Mouse (Mus musculus): Measurements from ENCODE around the gene Irx2. TPM values are rescaled to one million over a fixed set of nuclear protein-coding genes. Genes with fewer than 3 reads are reported as not detected.

Irx2 gene
- polyA plus RNA-seq, 1 experiment from 2014 or later: 13.3 TPM

DNA sequence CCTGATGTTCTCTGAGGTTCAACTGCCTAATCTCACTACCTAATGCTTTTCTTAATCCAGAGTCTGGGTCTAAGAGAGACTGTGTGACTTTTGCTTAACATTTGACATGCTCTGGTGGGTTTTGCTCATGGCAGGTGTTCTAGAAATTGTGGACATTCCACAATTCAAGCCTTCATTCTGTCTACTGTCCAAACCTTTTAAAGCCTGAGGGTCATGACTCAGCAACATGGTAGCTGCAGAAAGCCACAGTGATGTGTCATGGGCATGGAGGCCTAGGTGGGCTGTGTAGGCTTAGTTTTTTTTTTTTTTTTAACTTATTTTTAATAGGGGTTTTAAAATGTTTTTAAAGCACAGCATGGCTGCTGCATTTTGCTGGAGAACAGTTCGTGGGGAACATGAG lies 27.8 kb downstream of the Irx2 start:
- no peaks in the 10 kb centered on the region for H3K9me3 ChIP-seq (replicated peaks; ENCODE audit: control insufficient read depth, low read length)
- 11% methylated on average over 1 of the region's 1 CpGs for WGBS (ENCODE audit: insufficient replicate concordance)
- no peaks in the 10 kb centered on the region for H3K4me1 ChIP-seq (ENCODE audit: control insufficient read depth, insufficient read depth, low read length)
- ATAC-seq (replicated peaks; ENCODE audit: insufficient number of reproducible peaks, low FRiP score, low TSS enrichment): no peak
- no peak overlapping the region for H3K9ac ChIP-seq (ENCODE audit: low read depth, low read length)
- no peaks in the 10 kb centered on the region for H3K27me3 ChIP-seq (ENCODE audit: control insufficient read depth, insufficient read depth, low read length)
- H3K36me3 ChIP-seq (ENCODE audit: control insufficient read depth, insufficient read depth, low read length): no peaks in the 10 kb centered on the region
- H3K27ac ChIP-seq (ENCODE audit: low read depth, low read length): no peak overlapping the region
- no peak overlapping the region for H3K4me3 ChIP-seq (ENCODE audit: low read depth, low read length)
- no peak overlapping the region for H3K4me2 ChIP-seq

DNA sequence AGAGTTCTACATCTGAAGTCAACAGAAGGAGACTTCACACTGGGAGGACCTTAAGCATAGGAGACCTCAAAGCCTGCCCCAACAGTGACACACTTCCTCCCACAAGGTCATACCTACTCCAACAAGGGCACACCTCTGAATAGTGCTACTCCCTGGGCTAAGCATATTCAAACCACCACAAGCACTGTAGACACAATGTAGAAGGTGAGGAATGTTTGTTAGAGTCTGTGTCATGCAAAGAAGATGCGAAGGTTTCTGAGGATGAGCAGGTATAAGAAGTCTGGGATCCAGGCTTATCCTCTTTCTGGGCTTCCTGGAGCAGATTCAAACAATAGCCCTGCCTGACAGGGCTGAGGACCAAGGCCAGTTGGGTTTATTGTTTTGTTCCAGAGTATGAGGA lies 47.2 kb downstream of the Irx2 start:
- no peaks in the 10 kb centered on the region for H3K36me3 ChIP-seq (ENCODE audit: control insufficient read depth, insufficient read depth, low read length)
- 93% methylated on average over 1 of the region's 1 CpGs for WGBS (ENCODE audit: insufficient replicate concordance)
- no peak for ATAC-seq (replicated peaks; ENCODE audit: insufficient number of reproducible peaks, low FRiP score, low TSS enrichment)
- H3K4me1 ChIP-seq (ENCODE audit: control insufficient read depth, insufficient read depth, low read length): no peaks in the 10 kb centered on the region
- H3K4me2 ChIP-seq: no peak overlapping the region
- no peaks in the 10 kb centered on the region for H3K9me3 ChIP-seq (replicated peaks; ENCODE audit: control insufficient read depth, low read length)
- no peak overlapping the region for H3K4me3 ChIP-seq (ENCODE audit: low read depth, low read length)
- H3K27me3 ChIP-seq (ENCODE audit: control insufficient read depth, insufficient read depth, low read length): 0 out of 2 replicates have a peak, but pooled peaks cover 2% of the 10 kb centered on the region
- no peak overlapping the region for H3K27ac ChIP-seq (ENCODE audit: low read depth, low read length)
- H3K9ac ChIP-seq (ENCODE audit: low read depth, low read length): no peak overlapping the region

Measured in heart, embryonic 11.5 days (tissue).